Mouse (Mus musculus): ENCODE results near the gene Mrap2. TPM values are rescaled to one million over a fixed set of nuclear protein-coding genes. Genes with fewer than 3 reads are reported as not detected.

Mrap2 gene
- total and polyA plus RNA-seq, 3 experiments, result 0.06 to 4.5 (median 2.0) TPM

DNA sequence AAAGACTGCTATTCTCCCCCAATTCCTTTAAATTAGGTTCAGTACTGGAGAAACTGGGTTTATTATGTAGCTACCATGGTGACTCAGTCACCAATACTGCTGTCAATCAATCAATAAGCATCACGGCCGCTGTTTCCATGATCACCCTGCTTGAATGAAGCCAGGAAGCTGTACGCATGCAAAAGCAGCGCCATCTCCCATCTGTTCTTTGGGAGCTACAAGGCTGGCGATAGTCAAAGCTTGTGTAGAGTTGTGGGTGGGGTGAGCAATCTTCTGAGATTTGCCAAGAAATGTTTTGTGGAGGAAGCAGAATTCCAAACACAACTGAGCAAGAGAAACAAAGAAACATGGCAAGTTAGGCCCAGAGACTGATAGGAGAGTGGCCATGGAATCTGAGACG, 58.3 kb downstream of the Mrap2 start:
- Histone ChIP-seq H3K4me1 (ENCODE audit: control insufficient read depth, insufficient read depth, low read length) (no peaks in the 10 kb centered on the region), H3K9ac (ENCODE audit: low read depth, low read length) (no peak overlapping the region), H3K27me3 (ENCODE audit: control insufficient read depth, insufficient read depth, low read length) (no peaks in the 10 kb centered on the region), H3K27ac (no peak overlapping the region), H3K4me3 (no peak overlapping the region), H3K36me3 (ENCODE audit: control insufficient read depth, insufficient read depth, low read length) (no peaks in the 10 kb centered on the region; the same call in 1 of the 2 replicates), H3K79me2 (replicated peaks; ENCODE audit: control insufficient read depth, insufficient read depth, low read length) (no peaks in the 10 kb centered on the region)
- no peak for DNase-seq
- TF ChIP-seq CTCF (IDR thresholded peaks at IDR 0.05) (no peak), EP300 (IDR thresholded peaks at IDR 0.05; ENCODE audit: insufficient read depth, low read depth, low read length) (no peak), POLR2A (IDR thresholded peaks at IDR 0.05; ENCODE audit: insufficient read depth, low read depth, low read length) (no peak)
- WGBS, result 91% methylated on average over 6 of the region's 6 CpGs
- intact Hi-C loops (cut with DNase I), result no loop called here

DNA sequence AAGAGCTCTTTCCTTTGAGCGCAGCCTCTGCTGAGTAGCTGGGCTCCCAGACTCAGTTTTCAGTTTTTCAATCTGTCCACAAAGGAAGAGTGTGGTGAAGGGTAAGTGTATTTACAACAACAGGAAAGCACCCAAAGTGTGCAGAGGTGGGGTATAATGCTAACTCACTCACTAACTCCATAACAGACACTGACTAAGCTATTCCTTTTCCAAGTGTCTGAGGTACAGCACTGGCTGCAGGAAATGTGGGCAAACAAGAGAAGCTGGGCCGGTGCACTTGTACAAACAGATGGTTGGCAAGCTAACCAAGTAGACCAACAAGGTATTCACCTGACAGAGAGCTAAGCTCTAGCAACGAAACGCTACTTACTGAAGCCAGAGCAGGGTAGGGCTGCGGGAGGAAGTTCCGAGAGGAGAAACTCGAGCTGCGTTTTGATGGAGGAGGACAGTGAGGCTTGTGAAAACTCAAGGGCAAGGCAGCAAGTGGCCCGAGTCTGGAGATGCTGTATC, 66.8 kb downstream of the Mrap2 start:
- WGBS, result 91% methylated on average over 9 of the region's 9 CpGs
- H3K27ac ChIP-seq, result no peak overlapping the region
- H3K79me2 ChIP-seq (replicated peaks; ENCODE audit: control insufficient read depth, insufficient read depth, low read length), result no peaks in the 10 kb centered on the region
- H3K9ac ChIP-seq (ENCODE audit: low read depth, low read length), result no peak overlapping the region
- H3K27me3 ChIP-seq (ENCODE audit: control insufficient read depth, insufficient read depth, low read length), result no peaks in the 10 kb centered on the region
- no peak for DNase-seq
- H3K4me3 ChIP-seq, result no peak overlapping the region
- no peaks in the 10 kb centered on the region for H3K36me3 ChIP-seq (ENCODE audit: control insufficient read depth, insufficient read depth, low read length)
- intact Hi-C loops (cut with DNase I), result no loop called here
- no peak for TF ChIP-seq CTCF (IDR thresholded peaks at IDR 0.05)
- no peak for TF ChIP-seq POLR2A (IDR thresholded peaks at IDR 0.05; ENCODE audit: insufficient read depth, low read depth, low read length)
- TF ChIP-seq EP300 (IDR thresholded peaks at IDR 0.05; ENCODE audit: insufficient read depth, low read depth, low read length), result no peak
- no peaks in the 10 kb centered on the region for H3K4me1 ChIP-seq (ENCODE audit: control insufficient read depth, insufficient read depth, low read length)

DNA sequence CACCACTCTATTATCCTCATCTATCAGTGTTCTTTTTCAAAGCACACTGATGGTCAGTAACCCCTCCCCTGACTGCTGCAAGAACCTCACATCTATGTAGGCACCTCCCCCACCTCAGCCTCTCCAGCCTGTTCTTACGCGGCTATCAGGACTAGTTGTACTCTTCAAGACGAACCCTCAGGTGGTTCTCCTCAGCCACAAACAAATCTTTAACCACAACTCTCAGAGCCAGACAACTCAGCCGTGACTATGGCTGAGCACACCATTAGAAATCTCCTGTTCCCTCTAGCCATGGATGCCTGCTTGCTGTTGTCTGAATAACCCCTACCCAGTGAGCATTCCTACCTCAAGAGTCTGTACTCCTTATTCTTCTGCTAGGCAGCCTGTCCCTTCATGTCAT, 69.1 kb downstream of the Mrap2 start:
- Histone ChIP-seq H3K27me3 (ENCODE audit: control insufficient read depth, insufficient read depth, low read length) (no peaks in the 10 kb centered on the region), H3K27ac (no peak overlapping the region), H3K79me2 (replicated peaks; ENCODE audit: control insufficient read depth, insufficient read depth, low read length) (no peaks in the 10 kb centered on the region), H3K4me3 (no peak overlapping the region), H3K4me1 (ENCODE audit: control insufficient read depth, insufficient read depth, low read length) (no peaks in the 10 kb centered on the region), H3K9ac (ENCODE audit: low read depth, low read length) (no peak overlapping the region), H3K36me3 (ENCODE audit: control insufficient read depth, insufficient read depth, low read length) (no peaks in the 10 kb centered on the region)
- intact Hi-C loops (cut with DNase I), result no loop called here
- DNase-seq, result no peak
- WGBS, result 86% methylated on average over 4 of the region's 4 CpGs
- TF ChIP-seq POLR2A (IDR thresholded peaks at IDR 0.05; ENCODE audit: insufficient read depth, low read depth, low read length) (no peak), EP300 (IDR thresholded peaks at IDR 0.05; ENCODE audit: insufficient read depth, low read depth, low read length) (no peak), CTCF (IDR thresholded peaks at IDR 0.05) (no peak)

Other genes starting within 250 kb of the Mrap2 start
- not detected for gene Ripply2, start 128.8 kb upstream of the Mrap2 start, total RNA-seq (2021)
- not detected in 2 replicates for gene Ripply2, start 128.8 kb upstream of the Mrap2 start, polyA plus RNA-seq (2012; rRNA removed)
- gene Cyb5r4, start 122.3 kb upstream of the Mrap2 start, total RNA-seq (2021), result 10 to 100 TPM; 27.6 to 31.3 TPM
- gene Cyb5r4, start 122.3 kb upstream of the Mrap2 start, polyA plus RNA-seq (2012; rRNA removed), result 7.9 and 17.5 TPM in 2 replicates
- 1 to 10 TPM; 2.1 to 2.2 TPM for gene Cep162, start 111.2 kb downstream of the Mrap2 start, total RNA-seq (2021)
- gene Cep162, start 111.2 kb downstream of the Mrap2 start, polyA plus RNA-seq (2012; rRNA removed), result 0.72 and 1.4 TPM in 2 replicates